ENCODE assay signal across 32 mouse cellular contexts in genomic region chr9:95351968-95352367, GRCm38 (mm10). TPM values are rescaled to one million over a fixed set of nuclear protein-coding genes. Genes with fewer than 3 reads are reported as not detected.
"Had no signal": no experiment of that assay in that cellular context is flagged by ENCODE, and none has a peak within 500 bp of the region (broad histone marks: within the 10 kb centered on the region; RNA-seq: fewer than 3 reads in every experiment).

No protein-coding gene starts in this region.

- H3K4me2 ChIP-seq: limb, embryonic 12.5 days; limb, embryonic 13.5 days; limb, embryonic 15.5 days; liver, embryonic 11.5 days; liver, embryonic 12.5 days; liver, embryonic 13.5 days; liver, embryonic 15.5 days; lung, embryonic 14.5 days; lung, embryonic 15.5 days; midbrain, embryonic 11.5 days; midbrain, embryonic 12.5 days; midbrain, embryonic 13.5 days; midbrain, embryonic 15.5 days; neural tube, embryonic 12.5 days had no signal

- ATAC-seq: liver, embryonic 12.5 days; liver, postnatal 0 days; lung, postnatal 0 days; midbrain, embryonic 13.5 days; midbrain, embryonic 15.5 days; midbrain, embryonic 16.5 days had no signal

- H3K27me3 ChIP-seq: limb, embryonic 12.5 days; limb, embryonic 13.5 days; limb, embryonic 15.5 days; liver, embryonic 12.5 days; liver, embryonic 13.5 days; liver, embryonic 15.5 days; lung, embryonic 15.5 days; megakaryocyte, embryonic 14.5 days; midbrain, embryonic 12.5 days; midbrain, embryonic 13.5 days; midbrain, embryonic 15.5 days; neural tube, embryonic 12.5 days had no signal

- H3K36me3 ChIP-seq: limb, embryonic 10.5 days; limb, embryonic 12.5 days; limb, embryonic 13.5 days; limb, embryonic 15.5 days; liver, embryonic 12.5 days; liver, embryonic 13.5 days; liver, embryonic 15.5 days; lung, embryonic 15.5 days; midbrain, embryonic 10.5 days; midbrain, embryonic 12.5 days; midbrain, embryonic 13.5 days; midbrain, embryonic 15.5 days; neural tube, embryonic 12.5 days had no signal

- H3K9me3 ChIP-seq: limb, embryonic 10.5 days; limb, embryonic 12.5 days; limb, embryonic 13.5 days; limb, embryonic 15.5 days; liver, embryonic 12.5 days; liver, embryonic 13.5 days; liver, embryonic 15.5 days; lung, embryonic 15.5 days; midbrain, embryonic 10.5 days; midbrain, embryonic 12.5 days; midbrain, embryonic 13.5 days; midbrain, embryonic 15.5 days; neural tube, embryonic 12.5 days had no signal

- H3K9ac ChIP-seq: limb, embryonic 12.5 days; limb, embryonic 13.5 days; limb, embryonic 15.5 days; liver, embryonic 12.5 days; liver, embryonic 13.5 days; liver, embryonic 14.5 days; liver, embryonic 15.5 days; liver, postnatal 0 days; lung, embryonic 14.5 days; lung, embryonic 15.5 days; midbrain, embryonic 12.5 days; midbrain, embryonic 13.5 days; midbrain, embryonic 15.5 days; neural tube, embryonic 12.5 days had no signal

- H3K4me1 ChIP-seq: limb, embryonic 10.5 days; limb, embryonic 12.5 days; limb, embryonic 13.5 days; limb, embryonic 15.5 days; liver, embryonic 12.5 days; liver, embryonic 13.5 days; liver, embryonic 15.5 days; lung, embryonic 15.5 days; midbrain, embryonic 10.5 days; midbrain, embryonic 12.5 days; midbrain, embryonic 13.5 days; midbrain, embryonic 15.5 days; neural tube, embryonic 12.5 days had no signal

- H3K4me3 ChIP-seq: limb, embryonic 10.5 days; limb, embryonic 12.5 days; limb, embryonic 13.5 days; limb, embryonic 15.5 days; liver, embryonic 12.5 days; liver, embryonic 13.5 days; liver, embryonic 15.5 days; lung, embryonic 15.5 days; megakaryocyte, embryonic 14.5 days; midbrain, embryonic 10.5 days; midbrain, embryonic 12.5 days; midbrain, embryonic 13.5 days; midbrain, embryonic 15.5 days; myocyte; neural tube, embryonic 12.5 days had no signal

- H3K27ac ChIP-seq: limb, embryonic 10.5 days; limb, embryonic 12.5 days; limb, embryonic 13.5 days; limb, embryonic 15.5 days; liver, embryonic 12.5 days; liver, embryonic 13.5 days; liver, embryonic 14.5 days; liver, embryonic 15.5 days; lung, embryonic 15.5 days; macrophage; midbrain, embryonic 10.5 days; midbrain, embryonic 12.5 days; midbrain, embryonic 13.5 days; midbrain, embryonic 15.5 days; neural tube, embryonic 12.5 days had no signal

- DNase-seq: left cerebral cortex, postnatal 4 days; liver; liver, embryonic 13.5 days; liver, postnatal 0 days; lung, adult 18-20 months; lung, adult 2 months; lung, embryonic 14.5 days; lung, postnatal 10 days; lung, postnatal 14 days; lung, postnatal 36 days; lung, postnatal 4 days; midbrain, embryonic 14.5 days had no signal

RNA-seq across cellular contexts. Expression of gene Chst2, which starts 54.6 kb away (rescaled TPM):
- polyA plus RNA-seq: macrophage had no signal
